ENCODE assay signal across 8 mouse cellular contexts in the genomic region with DNA sequence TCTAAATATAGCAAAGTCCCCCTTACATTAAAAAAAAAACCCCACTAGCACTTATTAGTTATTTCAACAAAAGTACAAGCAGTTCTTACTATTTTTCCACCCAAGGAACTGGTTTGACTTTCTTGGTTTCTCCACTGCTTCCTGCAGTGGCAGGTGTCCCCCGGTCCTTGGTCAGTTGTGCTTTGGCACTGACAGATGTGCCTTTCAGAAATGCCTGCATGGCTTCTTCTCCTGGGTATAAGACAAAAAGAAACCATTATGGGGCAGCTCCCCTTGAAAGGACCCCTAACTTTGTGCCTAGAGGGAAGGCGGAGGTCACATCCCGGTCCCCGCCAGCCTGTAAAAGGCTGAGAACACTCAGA. TPM values are rescaled to one million over a fixed set of nuclear protein-coding genes. Genes with fewer than 3 reads are reported as not detected.
A peak's percentile ranks its signal among the peaks of the same experiment; 100 is the strongest.
DNase-seq lines count a peak whose midpoint lies in the region; ATAC-seq and TF ChIP-seq lines count a peak whose summit lies in the region.

No protein-coding gene starts in this region.

- ATAC-seq in heart, embryonic 14.5 days (ENCODE audit: insufficient number of reproducible peaks, insufficient read depth, low FRiP score, low read depth), result no peak
- no peak for ATAC-seq in forebrain, postnatal 0 days

- peaks cover 25% of the 10 kb centered on the region for H3K36me3 ChIP-seq in heart, embryonic 14.5 days (ENCODE audit: control insufficient read depth, insufficient read depth, low read length)
- peaks cover 7% of the 10 kb centered on the region for H3K36me3 ChIP-seq in ES-E14 (ENCODE audit: control insufficient read depth, insufficient read depth, low read length, poor library complexity, severe bottlenecking)
- H3K36me3 ChIP-seq in forebrain, postnatal 0 days (ENCODE audit: insufficient read depth), result peaks cover 6% of the 10 kb centered on the region; the same call in 1 of the 2 replicates
- H3K36me3 ChIP-seq in macrophage (ENCODE audit: inconsistent target), result no peaks in the 10 kb centered on the region

- peak overlapping the region; percentile 94 for H3K9ac ChIP-seq in heart, embryonic 14.5 days (ENCODE audit: low read length)
- H3K9ac ChIP-seq in ES-E14 (ENCODE audit: insufficient read depth, low read depth, low read length, poor library complexity, severe bottlenecking), result peak overlapping the region; percentile 93
- H3K9ac ChIP-seq in forebrain, postnatal 0 days, result peak overlapping the region; percentile 98

- H3K27me3 ChIP-seq in heart, embryonic 14.5 days (ENCODE audit: control insufficient read depth, insufficient read depth, low read length), result no peaks in the 10 kb centered on the region
- no peaks in the 10 kb centered on the region for H3K27me3 ChIP-seq in forebrain, postnatal 0 days (ENCODE audit: insufficient read depth, low read length)

- WGBS in heart, embryonic 14.5 days, result 0% methylated on average over 4 of the region's 4 CpGs
- 2% methylated on average over 4 of the region's 4 CpGs for WGBS in forebrain, postnatal 0 days
- 0% methylated on average over 4 of the region's 4 CpGs for WGBS in macrophage (ENCODE audit: missing documents)

- peaks cover 11% of the 10 kb centered on the region for H3K79me2 ChIP-seq in macrophage (ENCODE audit: inconsistent target)

- peak overlapping the region; percentile 90 for H3K4me2 ChIP-seq in heart, embryonic 14.5 days (ENCODE audit: low read length)
- H3K4me2 ChIP-seq in forebrain, postnatal 0 days (ENCODE audit: low read depth), result peak overlapping the region; percentile 86

- DNase-seq in heart, adult 8-10 months (ENCODE audit: low spot score), result no peak
- no peak for DNase-seq in ES-E14 (ENCODE audit: low read depth, low spot score)
- no peak for DNase-seq in forebrain, postnatal 0 days
- DNase-seq in embryo, embryonic 11 days, result no peak
- no peak for DNase-seq in layer of hippocampus, postnatal 25 days (ENCODE audit: extremely low spot score in 1 of 2, low spot score in 1 of 2)
- no peak for DNase-seq in Muller cell, postnatal 12 days (ENCODE audit: inconsistent ontology term)

- no peaks in the 10 kb centered on the region for H3K9me3 ChIP-seq in heart, embryonic 14.5 days (ENCODE audit: control insufficient read depth, low read length)
- H3K9me3 ChIP-seq in ES-E14 (ENCODE audit: control insufficient read depth, insufficient read depth, low read depth, low read length), result no peaks in the 10 kb centered on the region
- H3K9me3 ChIP-seq in forebrain, postnatal 0 days (ENCODE audit: low read length), result no peaks in the 10 kb centered on the region

- peaks cover 0 to 19% of the 10 kb centered on the region in 2 experiments; a peak in 2 of 4 replicates for H3K4me1 ChIP-seq in heart, embryonic 14.5 days (ENCODE audit: control insufficient read depth in 2 of 2, insufficient read depth in 2 of 2, low read length in 2 of 2)
- peaks cover 0 to 2% of the 10 kb centered on the region in 2 experiments; a peak in 1 of 4 replicates for H3K4me1 ChIP-seq in ES-E14 (ENCODE audit: control insufficient read depth in 2 of 2, insufficient read depth in 2 of 2, low read length in 2 of 2, poor library complexity in 1 of 2)
- H3K4me1 ChIP-seq in forebrain, postnatal 0 days (ENCODE audit: insufficient read depth), result 0 out of 2 replicates have a peak, but pooled peaks cover 7% of the 10 kb centered on the region

- TF ChIP-seq CTCF in forebrain, postnatal 0 days (IDR thresholded peaks at IDR 0.05; ENCODE audit: low read depth), result no peak

- H3K27ac ChIP-seq in heart, embryonic 14.5 days (replicated peaks in 1 of 2; ENCODE audit: control insufficient read depth in 1 of 2, insufficient read depth in 1 of 2, low read depth in 2 of 2, low read length in 2 of 2), result peak overlapping the region; percentile 86 to 98
- H3K27ac ChIP-seq in ES-E14 (ENCODE audit: insufficient read depth, low read depth, low read length, poor library complexity, severe bottlenecking), result peak overlapping the region; percentile 87; the same call in 1 of the 2 replicates
- H3K27ac ChIP-seq in forebrain, postnatal 0 days (ENCODE audit: low read depth, low read length), result peak overlapping the region; percentile 98
- H3K27ac ChIP-seq in macrophage, result peak overlapping the region; percentile 87

- in situ Hi-C loops in ES-E14 (cut with MboI; ENCODE audit: low sequenced_read_pairs in 2 of 2, unreplicated experiment in 2 of 2), result no loop called here

- H3K4me3 ChIP-seq in heart, embryonic 14.5 days (ENCODE audit: control insufficient read depth in 1 of 2, insufficient read depth in 1 of 2, low read depth in 1 of 2, low read length in 2 of 2), result peak overlapping the region; percentile 54 to 82
- H3K4me3 ChIP-seq in ES-E14 (ENCODE audit: insufficient read depth in 1 of 2, low read depth in 1 of 2, low read length in 2 of 2, poor library complexity in 1 of 2, severe bottlenecking in 1 of 2) (peak overlapping the region; percentile 81 to 83), macrophage (ENCODE audit: inconsistent target) (peak overlapping the region; percentile 83)
- H3K4me3 ChIP-seq in forebrain, postnatal 0 days (ENCODE audit: low read depth, low read length), result peak overlapping the region; percentile 88

TF ChIP-seq in ES-E14, 5 proteins besides CTCF, POLR2A, EP300 and RAD21:
- no peak for TF ChIP-seq ZC3H11A (IDR thresholded peaks at IDR 0.05; ENCODE audit: borderline replicate concordance, low read depth, low read length)
- no peak for TF ChIP-seq MAFK (IDR thresholded peaks at IDR 0.05; ENCODE audit: insufficient read depth, low read depth, low read length)
- no peak for TF ChIP-seq CHD2 (IDR thresholded peaks at IDR 0.05; ENCODE audit: low read depth, low read length)
- no peak for TF ChIP-seq HCFC1 (IDR thresholded peaks at IDR 0.05; ENCODE audit: borderline replicate concordance, insufficient read depth, low read length)
- no peak for TF ChIP-seq ZNF384 (IDR thresholded peaks at IDR 0.05; ENCODE audit: low read depth, low read length)

RNA-seq across cellular contexts. Expression of a gene that starts 0.2 kb away (rescaled TPM):
- polyA plus RNA-seq in heart, embryonic 14.5 days (2014; fragmentation: Nextera tagmentation; extraction: Ambion mirVana), result 84.8 and 86.4 TPM in 2 replicates
- total RNA-seq in heart, adult 8-10 months (2022), result 10 to 100 TPM in 1 of 4 experiments, 1 to 10 TPM in 3; 6.7 to 11.0 (median 7.6) TPM
- 51.1 and 71.7 TPM in 2 replicates for total RNA-seq in ES-E14 (2012; rRNA removed)
- 19.3 and 20.4 TPM in 2 replicates for total RNA-seq in forebrain, postnatal 0 days (2014; rRNA removed)
- polyA plus RNA-seq in forebrain, postnatal 0 days (2015; fragmentation: Nextera tagmentation; extraction: Ambion mirVana), result 32.0 and 42.1 TPM in 2 replicates
- 1 to 10 TPM in 18 of 26 experiments, not detected in 8; 1.5 to 8.8 (median 3.3) TPM for total RNA-seq in macrophage (2018; cell fraction: chromatin; rRNA removed)
- total RNA-seq in macrophage (2018; cell fraction: cytosol; rRNA removed), result 1 to 10 TPM; 2.6 to 7.3 (median 4.9) TPM
- total RNA-seq in macrophage (2018; cell fraction: nucleus; rRNA removed), result 10 to 100 TPM in 1 of 26 experiments, 1 to 10 TPM in 20, under 1 TPM in 5; 0.52 to 12.3 (median 1.8) TPM
- 2.4 to 20.5 TPM (median 3.8 TPM) in 3 replicates for polyA plus RNA-seq in macrophage (2018)
- 1 to 10 TPM; 4.8 TPM for total RNA-seq in layer of hippocampus, postnatal 25 days (2021)

RNA-seq across cellular contexts. Expression of a gene that starts 19.0 kb away (rescaled TPM):
- 0.15 TPM in 1 of 2 replicates, not detected in the other for polyA plus RNA-seq in heart, embryonic 14.5 days (2014; fragmentation: Nextera tagmentation; extraction: Ambion mirVana)
- 1 to 10 TPM; 2.5 to 6.3 (median 3.5) TPM for total RNA-seq in heart, adult 8-10 months (2022)
- total RNA-seq in ES-E14 (2012; rRNA removed), result 0.22 and 0.69 TPM in 2 replicates
- 0.46 and 0.52 TPM in 2 replicates for total RNA-seq in forebrain, postnatal 0 days (2014; rRNA removed)
- polyA plus RNA-seq in forebrain, postnatal 0 days (2015; fragmentation: Nextera tagmentation; extraction: Ambion mirVana), result not detected in 2 replicates
- not detected for total RNA-seq in macrophage (2018; cell fraction: chromatin; rRNA removed)
- total RNA-seq in macrophage (2018; cell fraction: cytosol; rRNA removed), result not detected
- total RNA-seq in macrophage (2018; cell fraction: nucleus; rRNA removed), result not detected
- not detected in 3 replicates for polyA plus RNA-seq in macrophage (2018)
- not detected for total RNA-seq in layer of hippocampus, postnatal 25 days (2021)

RNA-seq across cellular contexts. Expression of a gene that starts 20.0 kb away (rescaled TPM):
- polyA plus RNA-seq in heart, embryonic 14.5 days (2014; fragmentation: Nextera tagmentation; extraction: Ambion mirVana), result 174 and 182 TPM in 2 replicates
- total RNA-seq in heart, adult 8-10 months (2022), result 100 to 1,000 TPM; 355 to 426 (median 380) TPM
- total RNA-seq in ES-E14 (2012; rRNA removed), result 983 and 1,290 TPM in 2 replicates
- 948 and 1,017 TPM in 2 replicates for total RNA-seq in forebrain, postnatal 0 days (2014; rRNA removed)
- polyA plus RNA-seq in forebrain, postnatal 0 days (2015; fragmentation: Nextera tagmentation; extraction: Ambion mirVana), result 311 and 313 TPM in 2 replicates
- total RNA-seq in macrophage (2018; cell fraction: chromatin; rRNA removed), result 1,000 to 10,000 TPM in 15 of 26 experiments, 100 to 1,000 TPM in 11; 529 to 1,707 (median 1,135) TPM
- total RNA-seq in macrophage (2018; cell fraction: cytosol; rRNA removed), result 100 to 1,000 TPM in 25 of 26 experiments, 10 to 100 TPM in 1; 68.9 to 198 (median 141) TPM
- 1,000 to 10,000 TPM in 1 of 26 experiments, 100 to 1,000 TPM in 25; 341 to 1,235 (median 466) TPM for total RNA-seq in macrophage (2018; cell fraction: nucleus; rRNA removed)
- 205 to 241 TPM (median 212 TPM) in 3 replicates for polyA plus RNA-seq in macrophage (2018)
- 100 to 1,000 TPM; 898 to 914 TPM for total RNA-seq in layer of hippocampus, postnatal 25 days (2021)
